Mouse (Mus musculus) mouse embryonic stem cell (cell line): Measurements from ENCODE around the gene P4ha2.

Experiments
- in situ Hi-C, 2 experiments: fragments of 300-500 bp; cut with MboI; formaldehyde crosslinking; loops; 1 replicate in 1 of 2; 3 replicates in 1 of 2; pipeline ENCODE4 v1.14.3; 2019 to 2020; ENCODE audit warnings: low sequenced_read_pairs in 2 of 2, low pct_unique_long_range_greater_than_20kb in 1 of 2, mixed read lengths in 1 of 2; ENCODE audit not compliant: unreplicated experiment in 1 of 2

P4ha2 gene

GRCm38 (mm10) chr11:54066400-54066799, 33.5 kb upstream of the P4ha2 start:
- in situ Hi-C loops: no loop called here

GRCm38 (mm10) chr11:54067318-54067995, 32.4 kb upstream of the P4ha2 start:
- in situ Hi-C loops: no loop called here

GRCm38 (mm10) chr11:54067996-54068519, 31.8 kb upstream of the P4ha2 start:
- in situ Hi-C loops: no loop called here

GRCm38 (mm10) chr11:54068520-54069371, 31.1 kb upstream of the P4ha2 start, which contains the start of gene Pdlim4:
Gene Pdlim4 (minus strand): TSS chr11:54069014.
- in situ Hi-C loops: no loop called here

GRCm38 (mm10) chr11:54071726-54072445, 28.0 kb upstream of the P4ha2 start:
- in situ Hi-C loops: no loop called here

GRCm38 (mm10) chr11:54073291-54073690, 26.6 kb upstream of the P4ha2 start:
- in situ Hi-C loops: no loop called here

- in situ Hi-C loops: no loop called here
These were observed 24.5 kb upstream of the P4ha2 start for GRCm38 (mm10) chr11:54075353-54075752.

GRCm38 (mm10) chr11:54076101-54076500, 23.8 kb upstream of the P4ha2 start:
- in situ Hi-C loops: no loop called here

- in situ Hi-C loops: loop anchor here in 1 of 2 experiments (10.0 kb wide), 1 partner anchor 76 kb away; no protein-coding TSS in a partner anchor
These were observed 19.5 kb upstream of the P4ha2 start for GRCm38 (mm10) chr11:54080435-54080834.

- in situ Hi-C loops: loop anchor here in 1 of 2 experiments (10.0 kb wide), 1 partner anchor 78 kb away; no protein-coding TSS in a partner anchor
These were observed 17.2 kb upstream of the P4ha2 start for GRCm38 (mm10) chr11:54082725-54083124.

- in situ Hi-C loops: loop anchor here in 1 of 2 experiments (10.0 kb wide), 1 partner anchor 80 kb away; no protein-coding TSS in a partner anchor
These were observed 14.9 kb upstream of the P4ha2 start for GRCm38 (mm10) chr11:54084976-54085375.

GRCm38 (mm10) chr11:54085816-54086215, 14.1 kb upstream of the P4ha2 start:
- in situ Hi-C loops: loop anchor here in 1 of 2 experiments (10.0 kb wide), 1 partner anchor 81 kb away; no protein-coding TSS in a partner anchor

- in situ Hi-C loops: loop anchor here in 1 of 2 experiments (10.0 kb wide), 1 partner anchor 84 kb away; no protein-coding TSS in a partner anchor
These were observed 11.5 kb upstream of the P4ha2 start for GRCm38 (mm10) chr11:54088253-54088946.

- in situ Hi-C loops: loop anchor here in 1 of 2 experiments (10.0 kb wide), 1 partner anchor 84 kb away; no protein-coding TSS in a partner anchor
These were observed 11.0 kb upstream of the P4ha2 start for GRCm38 (mm10) chr11:54088947-54089317.

GRCm38 (mm10) chr11:54090091-54090879, 9.6 kb upstream of the P4ha2 start:
- in situ Hi-C loops: no loop called here

- in situ Hi-C loops: no loop called here
These were observed 8.2 kb upstream of the P4ha2 start for GRCm38 (mm10) chr11:54091726-54092125.

- in situ Hi-C loops: no loop called here
These were observed 7.7 kb upstream of the P4ha2 start for GRCm38 (mm10) chr11:54092188-54092587.
